Mouse (Mus musculus) neural tube, embryonic 14.5 days (tissue): ENCODE data around the gene B4galt3. TPM values are rescaled to one million over a fixed set of nuclear protein-coding genes. Genes with fewer than 3 reads are reported as not detected.

Experiments
- ATAC-seq: fragments of 200-750 bp; cut with Nextera tagmentation; 2 replicates; pipeline ENCODE4 v1.8.0; 2017; ENCODE audit warnings: low read depth, mild to moderate bottlenecking, moderate TSS enrichment, moderate library complexity
- H3K27ac ChIP-seq: fragments of 300-500 bp; sonication (generic); 2 replicates; pipeline ENCODE4 v1.5.1; 2014; ENCODE audit warnings: low read depth, mild to moderate bottlenecking, control low read depth, low read length, moderate library complexity, mixed read lengths
- H3K27me3 ChIP-seq: fragments of 300-500 bp; sonication (generic); 2 replicates; pipeline ENCODE4 v1.6.1; 2014; ENCODE audit warnings: low read length; ENCODE audit not compliant: control insufficient read depth, insufficient read depth
- H3K36me3 ChIP-seq: fragments of 300-500 bp; sonication (generic); 2 replicates; pipeline ENCODE4 v1.6.1; 2014; ENCODE audit warnings: low read length, mixed read lengths; ENCODE audit not compliant: control insufficient read depth, insufficient read depth
- H3K4me1 ChIP-seq: fragments of 300-500 bp; sonication (generic); 2 replicates; pipeline ENCODE4 v1.6.1; 2014; ENCODE audit warnings: low read length; ENCODE audit not compliant: control insufficient read depth, insufficient read depth
- H3K4me2 ChIP-seq: fragments of 300-500 bp; sonication (generic); 2 replicates; pipeline ENCODE4 v1.6.1; 2014; ENCODE audit warnings: mild to moderate bottlenecking, low read depth, low read length, control low read depth
- H3K4me3 ChIP-seq: fragments of 300-500 bp; sonication (generic); 2 replicates; pipeline ENCODE4 v1.5.1; 2014; ENCODE audit warnings: low read depth, low read length, control low read depth, mixed read lengths
- H3K9ac ChIP-seq: fragments of 300-500 bp; sonication (generic); replicated peaks from 2 replicates; pipeline ENCODE4 v1.6.1; 2014; ENCODE audit warnings: low read depth, mild to moderate bottlenecking, control low read depth, low read length, mixed read lengths
- H3K9me3 ChIP-seq: fragments of 300-500 bp; sonication (generic); 2 replicates; pipeline ENCODE4 v1.6.1; 2016; ENCODE audit warnings: low read length; ENCODE audit not compliant: control insufficient read depth
- WGBS: fragments of 180-500 bp; shearing (Covaris S2); extraction: QIAGEN DNeasy Blood & Tissue Kit; methylation state at CpG from one replicate; pipeline ENCODE4 v1.1.7; 2014; 5-methylcytosine and 5-hydroxymethylcytosine counted together
- polyA plus RNA-seq: library from polyadenylated mRNA; unstranded; fragments of >200 nt; fragmentation: Nextera tagmentation; extraction: Ambion mirVana; gene quantifications from 2 replicates; pipeline ENCODE4 v1.2.1, GENCODE M21; 2014

The B4galt3 gene
- polyA plus RNA-seq, 1 experiment from 2014 or later, result 98.1 TPM

DNA sequence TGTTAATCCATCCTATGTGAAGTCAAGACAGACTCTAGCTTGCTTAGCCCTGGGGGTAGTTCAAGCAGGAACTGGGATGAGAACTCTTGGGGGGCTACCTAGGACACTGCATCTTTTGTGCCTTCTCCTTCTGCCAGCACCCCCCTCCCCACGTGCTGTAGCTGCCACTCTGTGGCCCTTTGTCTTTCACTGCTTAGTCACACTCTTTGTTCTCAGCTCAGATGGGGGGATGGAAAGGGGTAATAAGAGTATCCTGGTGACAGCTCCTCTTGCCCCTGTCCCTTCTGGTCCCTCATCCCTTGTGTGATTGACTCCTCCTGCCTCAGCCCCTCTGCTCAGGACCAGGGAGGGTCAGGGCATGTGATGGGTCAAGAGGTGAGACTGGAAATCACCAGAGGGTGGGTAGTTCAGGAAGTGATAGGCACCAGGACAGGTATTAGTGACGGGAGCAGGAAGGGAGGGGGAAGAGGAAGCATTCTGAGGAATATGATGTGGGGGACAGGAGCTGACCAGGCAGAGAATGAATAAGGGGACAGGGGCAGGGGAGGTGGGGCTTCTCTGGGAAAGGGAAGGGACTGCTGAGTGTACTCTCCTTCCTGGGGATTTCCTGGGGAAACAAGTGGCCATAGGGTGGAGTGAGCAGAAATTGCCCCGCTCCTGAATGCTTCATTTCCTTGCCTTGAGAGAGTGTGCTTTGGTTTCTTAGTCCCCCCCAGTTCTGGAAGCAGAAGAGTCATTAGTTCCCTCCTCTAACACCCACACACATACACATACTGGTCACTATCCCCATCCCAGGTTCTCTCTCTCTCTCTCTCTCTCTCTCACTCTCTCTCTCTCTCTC, 21.5 kb upstream of the B4galt3 start:
- H3K4me1 ChIP-seq, result peaks cover 26% of the 10 kb centered on the region
- WGBS, result 44% methylated on average over 3 of the region's 3 CpGs

DNA sequence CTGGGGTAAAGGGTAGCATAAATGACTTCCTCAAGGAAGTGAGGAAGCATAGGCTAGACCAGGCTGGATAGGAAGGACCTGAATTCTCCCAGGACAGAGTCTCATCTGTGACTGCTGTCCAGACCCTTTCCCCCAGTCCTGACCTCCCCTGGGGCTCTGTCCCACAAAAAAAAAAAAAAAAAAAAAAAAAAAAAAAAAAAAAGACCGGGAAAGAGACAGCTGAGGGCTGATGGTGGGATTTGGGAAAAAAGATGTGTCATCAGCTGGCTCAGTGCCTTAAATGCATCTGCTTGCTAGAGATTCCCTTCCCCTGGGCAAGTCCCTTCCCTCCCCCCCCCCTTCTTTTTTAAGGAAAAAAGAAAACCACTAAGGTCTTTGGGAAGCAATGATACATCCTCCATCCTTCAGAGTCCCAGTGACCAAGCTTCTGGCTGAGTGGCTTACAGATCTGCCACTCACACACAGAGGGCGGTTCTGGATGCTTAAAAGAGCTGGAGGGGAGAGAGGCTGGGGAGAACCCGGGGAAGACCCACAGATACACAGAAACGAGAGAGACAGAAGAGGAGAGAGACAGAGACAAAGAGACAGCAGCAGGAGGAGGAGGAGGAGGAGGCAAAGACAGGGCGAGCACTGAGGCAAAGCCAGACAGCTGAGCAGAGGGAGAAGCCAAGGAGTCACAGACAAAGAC, 20.1 kb upstream of the B4galt3 start, which contains the start of gene Adamts4:
Adamts4 (plus strand) TSS at position 509 of the 688 bp plus-strand sequence.
- peak within 1 kb of the TSS; percentile 38 for H3K4me2 ChIP-seq
- H3K27me3 ChIP-seq, result no peaks in the 10 kb centered on the region
- H3K27ac ChIP-seq, result peak within 1 kb of the TSS; percentile 30; the same call in 1 of the 2 replicates
- peak within 1 kb of the TSS; percentile 18; the same call in 1 of the 2 replicates for H3K9ac ChIP-seq
- peaks cover 26% of the 10 kb centered on the region for H3K4me1 ChIP-seq
- no peak for ATAC-seq
- WGBS, result 18% methylated on average over 5 of the region's 5 CpGs
- no peaks in the 10 kb centered on the region for H3K9me3 ChIP-seq
- H3K4me3 ChIP-seq, result peak within 1 kb of the TSS; percentile 12; the same call in 1 of the 2 replicates
- H3K36me3 ChIP-seq, result no peaks in the 10 kb centered on the region

More for the DNA sequence above, 21.5 kb upstream of the B4galt3 start:
- peak overlapping the region; percentile 52; the same call in 1 of the 2 replicates for H3K4me2 ChIP-seq
- peaks cover under 1% of the 10 kb centered on the region; the same call in 1 of the 2 replicates for H3K36me3 ChIP-seq
- H3K9me3 ChIP-seq, result no peaks in the 10 kb centered on the region
- no peak overlapping the region for H3K9ac ChIP-seq
- ATAC-seq, result no peak
- H3K4me3 ChIP-seq, result no peak overlapping the region
- peak overlapping the region; percentile 2; the same call in 1 of the 2 replicates for H3K27ac ChIP-seq
- no peaks in the 10 kb centered on the region for H3K27me3 ChIP-seq

DNA sequence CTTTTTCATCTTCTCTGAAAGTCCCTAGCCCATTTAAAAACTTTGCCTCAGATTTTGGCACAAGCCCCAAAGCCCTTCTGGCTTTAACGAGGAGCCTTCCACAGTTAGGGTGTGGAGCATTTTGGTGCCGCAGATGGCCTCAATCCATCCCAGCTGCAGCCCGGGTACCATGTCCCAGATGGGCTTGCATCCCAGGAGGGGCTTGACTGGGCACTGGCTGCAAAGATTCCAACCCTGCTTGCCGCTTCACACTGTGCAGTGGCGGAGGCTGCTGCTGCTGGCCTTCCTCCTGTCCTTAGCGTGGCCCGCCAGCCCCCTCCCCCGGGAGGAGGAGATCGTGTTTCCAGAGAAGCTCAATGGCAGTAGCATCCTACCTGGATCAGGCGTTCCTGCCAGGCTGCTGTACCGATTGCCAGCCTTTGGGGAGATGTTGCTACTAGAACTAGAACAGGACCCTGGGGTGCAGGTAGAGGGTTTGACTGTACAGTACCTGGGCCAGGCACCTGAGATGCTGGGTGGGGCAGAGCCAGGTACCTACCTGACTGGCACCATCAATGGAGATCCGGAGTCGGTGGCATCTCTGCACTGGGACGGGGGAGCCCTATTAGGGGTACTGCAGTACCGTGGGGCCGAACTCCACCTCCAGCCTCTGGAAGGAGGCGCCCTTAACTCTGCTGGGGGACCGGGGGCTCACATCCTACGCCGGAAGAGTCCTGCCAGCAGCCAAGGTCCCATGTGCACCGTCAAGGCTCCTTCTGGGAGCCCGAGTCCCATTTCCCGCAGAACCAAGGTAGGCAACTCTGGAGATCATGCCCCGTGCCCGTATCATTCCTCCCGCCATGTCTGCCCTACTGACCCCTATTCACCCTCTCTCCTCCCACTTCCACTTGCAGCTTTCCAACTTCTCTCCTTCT, 19.2 kb upstream of the B4galt3 start, which contains the start of gene Ndufs2:
Ndufs2 (minus strand) TSS at position 709 of the 914 bp plus-strand sequence.
- Histone ChIP-seq H3K27me3 (no peaks in the 10 kb centered on the region), H3K9ac (peak within 1 kb of the TSS; percentile 18; the same call in 1 of the 2 replicates), H3K4me2 (peak within 1 kb of the TSS; percentile 38), H3K4me1 (peaks cover 25% of the 10 kb centered on the region), H3K36me3 (no peaks in the 10 kb centered on the region), H3K4me3 (peak within 1 kb of the TSS; percentile 12; the same call in 1 of the 2 replicates), H3K27ac (peak within 1 kb of the TSS; percentile 40), H3K9me3 (no peaks in the 10 kb centered on the region)
- 14% methylated on average over 26 of the region's 26 CpGs for WGBS
- peak; percentile 9; the same call in 1 of the 2 replicates for ATAC-seq

- H3K4me2 ChIP-seq, result peak overlapping the region; percentile 38; the same call in 1 of the 2 replicates
- H3K27ac ChIP-seq, result peak overlapping the region; percentile 40; the same call in 1 of the 2 replicates
- H3K36me3 ChIP-seq, result no peaks in the 10 kb centered on the region
- no peaks in the 10 kb centered on the region for H3K9me3 ChIP-seq
- 4% methylated on average over 13 of the region's 13 CpGs for WGBS
- H3K9ac ChIP-seq, result no peak overlapping the region; the same call in 1 of the 2 replicates
- peaks cover 22% of the 10 kb centered on the region for H3K4me1 ChIP-seq
- ATAC-seq, result 0 out of 2 replicates have a peak, but pooled peaks have one; percentile 4
- no peaks in the 10 kb centered on the region for H3K27me3 ChIP-seq
- peak overlapping the region; percentile 12; the same call in 1 of the 2 replicates for H3K4me3 ChIP-seq
Observed at GRCm38 (mm10) chr1:171251594-171252324, 18.4 kb upstream of the B4galt3 start.

DNA sequence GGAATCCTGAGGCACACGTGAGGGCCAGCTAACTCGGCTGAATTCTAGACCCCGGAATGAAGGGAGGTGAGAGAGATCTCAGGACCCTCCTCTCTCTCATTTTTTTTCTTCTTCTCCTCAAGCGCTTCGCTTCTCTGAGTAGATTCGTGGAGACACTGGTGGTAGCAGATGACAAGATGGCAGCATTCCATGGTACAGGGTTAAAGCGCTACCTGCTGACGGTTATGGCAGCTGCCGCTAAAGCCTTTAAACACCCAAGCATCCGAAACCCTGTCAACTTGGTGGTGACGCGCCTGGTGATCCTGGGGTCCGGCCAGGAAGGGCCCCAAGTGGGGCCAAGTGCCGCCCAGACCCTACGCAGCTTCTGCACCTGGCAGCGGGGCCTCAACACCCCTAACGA, 17.7 kb upstream of the B4galt3 start:
- Histone ChIP-seq H3K36me3 (no peaks in the 10 kb centered on the region), H3K9me3 (no peaks in the 10 kb centered on the region), H3K27me3 (no peaks in the 10 kb centered on the region), H3K9ac (no peak overlapping the region), H3K4me1 (peaks cover 22% of the 10 kb centered on the region), H3K27ac (0 out of 2 replicates have a peak overlapping the region, but pooled peaks have one; percentile 40), H3K4me3 (peak overlapping the region; percentile 9; the same call in 1 of the 2 replicates), H3K4me2 (peak overlapping the region; percentile 38; the same call in 1 of the 2 replicates)
- WGBS, result 61% methylated on average over 17 of the region's 17 CpGs
- ATAC-seq, result no peak

GRCm38 (mm10) chr1:171256095-171256818, 13.9 kb upstream of the B4galt3 start:
- Histone ChIP-seq H3K4me3 (no peak overlapping the region), H3K36me3 (no peaks in the 10 kb centered on the region), H3K27me3 (no peaks in the 10 kb centered on the region), H3K9me3 (no peaks in the 10 kb centered on the region), H3K27ac (no peak overlapping the region), H3K4me2 (no peak overlapping the region), H3K9ac (no peak overlapping the region), H3K4me1 (peaks cover 4% of the 10 kb centered on the region)
- WGBS, result 92% methylated on average over 24 of the region's 24 CpGs
- no peak for ATAC-seq

- H3K4me3 ChIP-seq, result no peak overlapping the region
- H3K4me2 ChIP-seq, result no peak overlapping the region
- WGBS, result 69% methylated on average over 15 of the region's 15 CpGs
- no peaks in the 10 kb centered on the region for H3K36me3 ChIP-seq
- no peaks in the 10 kb centered on the region for H3K27me3 ChIP-seq
- H3K27ac ChIP-seq, result no peak overlapping the region
- peaks cover under 1% of the 10 kb centered on the region; the same call in 1 of the 2 replicates for H3K4me1 ChIP-seq
- H3K9me3 ChIP-seq, result no peaks in the 10 kb centered on the region
- no peak overlapping the region for H3K9ac ChIP-seq
- ATAC-seq, result 0 out of 2 replicates have a peak, but pooled peaks have one; percentile 32
Observed at GRCm38 (mm10) chr1:171256937-171257548, 13.1 kb upstream of the B4galt3 start.
